15 mouse cellular contexts compared by ENCODE assay signal in the genomic region with DNA sequence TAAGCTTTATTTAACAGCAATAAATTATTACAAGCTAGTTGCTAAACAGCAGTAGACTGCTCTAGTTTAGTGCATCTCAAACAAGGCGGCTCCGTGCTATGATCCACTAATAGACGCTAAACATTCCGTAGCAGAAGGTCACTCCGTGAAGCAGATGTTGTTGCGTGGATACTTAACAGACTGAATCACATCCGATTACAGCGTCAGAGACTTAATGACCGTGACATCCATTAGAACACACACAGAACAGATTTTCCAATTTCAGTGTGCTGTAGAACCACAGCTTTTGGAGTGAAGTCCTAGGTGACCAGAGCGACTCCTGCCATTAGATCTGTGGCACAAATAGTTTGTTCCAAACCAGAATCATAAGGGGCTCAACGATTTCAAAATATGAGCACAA.
DNase-seq lines count a peak whose midpoint lies in the region; ATAC-seq and TF ChIP-seq lines count a peak whose summit lies in the region.
"Had no signal": no experiment of that assay in that cellular context is flagged by ENCODE, and none has a peak within 500 bp of the region (broad histone marks: within the 10 kb centered on the region; RNA-seq: fewer than 3 reads in every experiment).

No protein-coding gene starts in this region.

- no peak overlapping the region for H3K4me2 ChIP-seq in forebrain, embryonic 16.5 days (ENCODE audit: low read length)
- no peak overlapping the region for H3K4me2 ChIP-seq in forebrain, embryonic 13.5 days
- no peak overlapping the region for H3K4me2 ChIP-seq in hindbrain, embryonic 13.5 days
- H3K4me2 ChIP-seq in neural tube, embryonic 13.5 days = no peak overlapping the region

- no peak overlapping the region for H3K9ac ChIP-seq in forebrain, embryonic 16.5 days (replicated peaks; ENCODE audit: low read depth, low read length)
- no peak overlapping the region for H3K9ac ChIP-seq in forebrain, embryonic 13.5 days
- no peak overlapping the region for H3K9ac ChIP-seq in hindbrain, embryonic 13.5 days
- no peak overlapping the region for H3K9ac ChIP-seq in neural tube, embryonic 13.5 days

- intact Hi-C loops in heart, postnatal 10 days (cut with DNase I) = no loop called here

- 57% methylated on average over 11 of the region's 11 CpGs for WGBS in forebrain, embryonic 16.5 days
- 70% methylated on average over 11 of the region's 11 CpGs for WGBS in forebrain, embryonic 13.5 days
- 42% methylated on average over 11 of the region's 11 CpGs for WGBS in hindbrain, embryonic 13.5 days
- 28% methylated on average over 11 of the region's 11 CpGs for WGBS in neural tube, embryonic 13.5 days

- no peaks in the 10 kb centered on the region for H3K36me3 ChIP-seq in forebrain, embryonic 16.5 days (ENCODE audit: control insufficient read depth, insufficient read depth)
- H3K36me3 ChIP-seq in forebrain, embryonic 13.5 days (ENCODE audit: poor library complexity, severe bottlenecking) = peaks cover 3% of the 10 kb centered on the region; the same call in 1 of the 2 replicates
- H3K36me3 ChIP-seq in hindbrain, embryonic 13.5 days = peaks cover 3% of the 10 kb centered on the region
- H3K36me3 ChIP-seq in neural tube, embryonic 13.5 days = no peaks in the 10 kb centered on the region

- no peak overlapping the region for H3K4me3 ChIP-seq in forebrain, embryonic 16.5 days (replicated peaks; ENCODE audit: low read length)
- no peak overlapping the region for H3K4me3 ChIP-seq in forebrain, embryonic 13.5 days
- H3K4me3 ChIP-seq in hindbrain, embryonic 13.5 days = no peak overlapping the region
- no peak overlapping the region for H3K4me3 ChIP-seq in neural tube, embryonic 13.5 days

- H3K4me1 ChIP-seq in forebrain, embryonic 16.5 days (replicated peaks; ENCODE audit: control insufficient read depth, insufficient read depth, low read length) = 0 out of 2 replicates have a peak, but pooled peaks cover 3% of the 10 kb centered on the region
- H3K4me1 ChIP-seq in forebrain, embryonic 13.5 days = peaks cover 14% of the 10 kb centered on the region
- peaks cover 18% of the 10 kb centered on the region for H3K4me1 ChIP-seq in hindbrain, embryonic 13.5 days (replicated peaks)
- H3K4me1 ChIP-seq in neural tube, embryonic 13.5 days (replicated peaks) = peaks cover 19% of the 10 kb centered on the region

- ATAC-seq in forebrain, embryonic 16.5 days = 0 out of 2 replicates have a peak, but pooled peaks have one; percentile 47
- no peak; the same call in 1 of the 2 replicates for ATAC-seq in forebrain, embryonic 13.5 days
- peak; percentile 56; the same call in 1 of the 2 replicates for ATAC-seq in hindbrain, embryonic 13.5 days (ENCODE audit: low FRiP score)
- ATAC-seq in neural tube, embryonic 13.5 days (ENCODE audit: low read depth) = peak; percentile 42; the same call in 1 of the 2 replicates

- TF ChIP-seq POLR2A in brain, embryonic 14.5 days (IDR thresholded peaks at IDR 0.05; ENCODE audit: borderline replicate concordance, extremely low read depth, insufficient read depth, insufficient read length, poor library complexity, severe bottlenecking) = no peak

- H3K27ac ChIP-seq in forebrain, embryonic 16.5 days (ENCODE audit: low read length) = no peak overlapping the region
- no peak overlapping the region for H3K27ac ChIP-seq in forebrain, embryonic 13.5 days
- no peak overlapping the region for H3K27ac ChIP-seq in hindbrain, embryonic 13.5 days
- H3K27ac ChIP-seq in neural tube, embryonic 13.5 days (replicated peaks) = 0 out of 2 replicates have a peak overlapping the region, but pooled peaks have one; percentile 13

- TF ChIP-seq CTCF in brain, embryonic 14.5 days (IDR thresholded peaks at IDR 0.05; ENCODE audit: borderline replicate concordance, extremely low read depth, insufficient read depth, insufficient read length) = no peak

- DNase-seq in brain, embryonic 14.5 days (ENCODE audit: low read depth) = peak; percentile 69
- no peak for DNase-seq in lung, postnatal 25 days (ENCODE audit: low spot score)
- DNase-seq in left cerebral cortex, adult 18-20 months (ENCODE audit: low spot score in 2 of 2) = no peak
- no peak for DNase-seq in heart, postnatal 10 days
- DNase-seq: B cell, adult 2 months; cerebellum, adult 11 months; kidney, adult 8-10 months; kidney, postnatal 4 days; lung, postnatal 14 days; right cerebral cortex, postnatal 25 days; thymus, adult 18-20 months had no signal

- no peaks in the 10 kb centered on the region for H3K9me3 ChIP-seq in forebrain, embryonic 16.5 days (ENCODE audit: control insufficient read depth, low read length)
- 0 out of 2 replicates have a peak, but pooled peaks cover 3% of the 10 kb centered on the region for H3K9me3 ChIP-seq in forebrain, embryonic 13.5 days (replicated peaks)
- no peaks in the 10 kb centered on the region for H3K9me3 ChIP-seq in hindbrain, embryonic 13.5 days
- no peaks in the 10 kb centered on the region for H3K9me3 ChIP-seq in neural tube, embryonic 13.5 days

- no peaks in the 10 kb centered on the region for H3K27me3 ChIP-seq in forebrain, embryonic 16.5 days (replicated peaks; ENCODE audit: control insufficient read depth, insufficient read depth, low read length)
- H3K27me3 ChIP-seq in forebrain, embryonic 13.5 days = no peaks in the 10 kb centered on the region
- no peaks in the 10 kb centered on the region for H3K27me3 ChIP-seq in hindbrain, embryonic 13.5 days
- H3K27me3 ChIP-seq in neural tube, embryonic 13.5 days = no peaks in the 10 kb centered on the region
